Mouse (Mus musculus) ES-E14 (cell line): ENCODE results near the gene Miga2.

Experiments used
- CHD2 ChIP-seq: IDR thresholded peaks from 2 replicates; pipeline ENCODE4 v1.6.1; 2014; ENCODE audit warnings: mild to moderate bottlenecking, low read depth, low read length, inconsistent platforms
- MAFK ChIP-seq: IDR thresholded peaks from 2 replicates; pipeline ENCODE4 v1.6.1; 2014; ENCODE audit warnings: mild to moderate bottlenecking, low read depth, low read length, inconsistent platforms; ENCODE audit not compliant: insufficient read depth

- TF ChIP-seq MAFK (no peak), CHD2 (no peak)
Observed at GRCm38 (mm10) chr2:30328791-30329190, 35.2 kb upstream of the Miga2 start.
